Mouse (Mus musculus) c-Kit-positive CD71-negative TER-119-negative erythroid progenitor cells, embryonic 14.5 days (primary cell): ENCODE data around the gene Mmgt2.

Experiments used
- DNase-seq: peaks from one replicate; pipeline ENCODE4 v3.0.0-alpha.2; 2013; ENCODE audit warnings: low read depth

Mmgt2 gene

DNA sequence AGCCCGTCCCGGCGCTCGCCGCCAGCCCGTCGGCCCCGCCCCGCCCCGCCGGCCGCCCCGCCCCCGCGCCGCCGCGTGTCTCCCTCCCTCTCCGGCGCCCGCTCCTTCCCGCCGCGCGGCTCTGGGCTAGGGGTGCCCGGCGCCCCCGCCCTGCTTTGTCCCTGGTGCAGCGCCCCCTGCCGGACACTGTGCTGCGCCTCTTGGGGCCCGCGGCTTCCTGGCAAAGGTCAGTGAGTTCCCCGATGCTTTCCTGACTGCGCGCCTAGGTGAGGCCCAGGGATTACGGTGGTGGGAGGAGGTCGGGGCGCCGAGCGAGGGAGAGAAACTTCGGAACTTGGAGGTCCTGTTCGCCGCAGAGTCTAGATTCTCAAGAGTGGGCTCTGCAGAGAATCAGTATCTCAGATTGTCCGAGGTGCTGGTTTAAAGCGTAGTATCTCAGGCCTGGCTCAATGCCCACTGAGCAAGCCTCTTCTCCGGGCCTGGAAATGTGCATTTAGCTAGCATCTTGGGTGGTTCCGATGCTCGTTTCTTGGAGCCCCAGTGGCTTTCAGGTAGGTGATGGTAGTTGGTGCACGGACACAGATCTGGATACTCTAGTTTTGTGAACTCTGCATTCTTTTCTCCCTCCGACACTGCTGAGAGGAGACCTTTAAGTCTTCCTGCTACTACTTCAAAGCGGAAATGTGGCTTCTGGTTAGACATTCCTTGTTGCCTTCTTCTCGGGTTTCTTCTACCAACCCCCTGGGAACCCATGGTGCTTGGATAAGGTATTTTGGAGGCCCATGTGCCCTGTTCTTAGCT lies at the start of gene Mmgt2:
Gene Mmgt2 (plus strand): TSS at position 74 of the 801 bp plus-strand sequence.
- DNase-seq = peak; percentile 93

DNA sequence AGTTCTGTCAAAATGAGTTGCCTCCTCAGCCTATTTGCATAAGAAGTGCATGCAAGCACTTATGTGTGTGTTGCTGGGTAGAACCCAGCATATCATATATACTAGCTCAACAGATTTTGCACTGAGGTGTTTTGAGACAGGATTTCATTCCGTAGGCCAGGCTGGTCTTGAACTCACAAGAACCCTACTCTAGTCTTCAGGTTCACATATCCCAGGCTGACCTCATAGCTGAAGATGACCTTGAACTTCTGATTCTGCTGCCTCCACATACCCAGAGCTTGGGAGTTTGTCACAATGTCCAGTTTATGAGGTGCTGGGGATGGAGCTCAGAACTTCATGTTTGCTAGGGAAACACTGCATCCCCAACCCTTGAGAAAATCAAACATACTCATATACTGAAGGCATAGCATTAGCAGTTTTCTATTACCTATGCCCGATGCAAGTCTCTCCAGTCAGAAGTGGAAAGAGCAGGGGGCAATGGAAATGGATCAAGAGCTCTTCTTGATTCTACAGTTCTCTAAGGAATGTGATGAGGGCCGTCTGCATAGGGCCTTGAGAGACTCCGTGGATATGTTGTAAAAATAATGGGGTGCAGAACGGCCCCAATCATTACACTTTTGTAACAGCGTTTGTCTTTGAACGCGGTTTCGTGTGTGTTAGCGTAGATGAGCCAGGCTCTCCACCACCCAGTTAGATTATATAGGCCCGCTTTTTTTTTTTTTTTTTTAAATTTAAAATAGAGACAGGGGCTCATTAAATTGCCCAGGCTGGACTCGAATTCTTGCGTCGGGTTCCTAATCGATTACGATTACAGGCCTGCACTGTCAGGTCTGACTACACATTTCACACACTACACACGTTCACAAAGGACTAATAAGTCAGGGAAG lies 46.5 kb upstream of the Mmgt2 start:
- DNase-seq = no peak

DNA sequence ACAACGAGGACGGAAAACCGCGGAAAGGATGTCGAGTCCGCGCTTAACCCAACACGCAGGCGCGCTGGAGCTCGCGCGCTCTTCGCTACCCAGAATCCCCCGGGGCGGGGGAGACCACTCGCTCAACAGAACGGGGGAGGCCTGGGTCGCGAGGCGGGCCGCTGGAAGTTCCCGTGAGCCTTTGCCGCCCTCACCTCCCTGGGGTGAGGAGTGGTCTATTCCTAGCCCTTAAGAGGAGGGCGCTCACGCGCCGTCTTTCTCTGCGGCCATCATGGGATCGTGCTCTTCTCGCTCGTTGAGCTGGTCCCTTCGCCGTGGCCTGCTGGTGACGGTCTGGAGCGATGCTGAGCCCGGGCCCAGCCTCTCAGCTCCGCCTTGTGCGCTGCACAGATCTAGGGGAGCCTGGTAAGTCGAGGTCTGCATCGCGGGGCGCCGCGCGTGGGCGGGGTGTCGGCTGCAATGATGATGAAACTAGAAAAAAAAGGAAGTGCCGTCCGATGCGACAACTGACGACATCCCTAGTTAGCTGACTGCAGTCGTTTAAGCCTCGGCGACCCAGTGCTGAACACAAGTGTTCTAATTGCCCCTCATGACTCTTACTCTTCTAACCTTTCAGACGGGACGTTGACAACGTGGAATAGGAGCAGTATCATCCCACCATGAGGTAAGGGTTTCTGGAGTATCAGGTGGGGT lies 45.7 kb upstream of the Mmgt2 start:
- peak; percentile 95 for DNase-seq

DNA sequence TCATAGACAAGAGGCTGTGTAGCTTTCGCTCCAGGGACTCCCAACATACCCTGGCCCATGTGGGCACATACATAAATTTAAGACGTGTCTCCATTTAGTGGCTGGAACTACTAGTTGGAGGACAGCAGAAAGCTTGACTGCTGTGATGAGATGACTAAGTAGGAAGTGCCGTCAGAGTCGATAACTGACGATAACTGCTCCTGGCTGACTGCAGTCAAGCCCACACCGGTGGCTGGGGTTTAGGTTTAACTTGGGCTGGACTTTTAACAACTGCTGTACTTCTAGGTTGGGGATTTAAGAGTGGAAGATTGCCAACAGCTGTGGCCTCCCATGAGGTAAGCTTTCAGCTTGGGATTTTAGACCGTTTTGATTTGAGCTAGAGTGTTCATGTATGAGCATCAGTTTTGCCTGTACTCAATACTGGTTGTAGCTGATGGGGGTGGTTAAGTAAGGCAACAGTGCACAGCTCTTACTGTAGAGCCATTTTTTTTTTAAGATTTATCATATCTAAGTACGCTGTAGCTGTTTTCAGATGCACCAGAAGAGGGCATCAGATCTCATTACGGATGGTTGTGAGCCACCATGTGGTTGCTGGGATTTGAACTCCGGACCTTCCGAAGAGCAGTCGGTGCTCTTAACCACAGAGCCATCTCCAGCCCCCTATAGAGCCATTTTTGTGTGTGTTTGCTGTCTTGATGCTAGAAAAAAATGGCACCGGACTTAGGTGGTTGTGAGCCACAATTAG lies 45.0 kb upstream of the Mmgt2 start:
- no peak for DNase-seq

DNA sequence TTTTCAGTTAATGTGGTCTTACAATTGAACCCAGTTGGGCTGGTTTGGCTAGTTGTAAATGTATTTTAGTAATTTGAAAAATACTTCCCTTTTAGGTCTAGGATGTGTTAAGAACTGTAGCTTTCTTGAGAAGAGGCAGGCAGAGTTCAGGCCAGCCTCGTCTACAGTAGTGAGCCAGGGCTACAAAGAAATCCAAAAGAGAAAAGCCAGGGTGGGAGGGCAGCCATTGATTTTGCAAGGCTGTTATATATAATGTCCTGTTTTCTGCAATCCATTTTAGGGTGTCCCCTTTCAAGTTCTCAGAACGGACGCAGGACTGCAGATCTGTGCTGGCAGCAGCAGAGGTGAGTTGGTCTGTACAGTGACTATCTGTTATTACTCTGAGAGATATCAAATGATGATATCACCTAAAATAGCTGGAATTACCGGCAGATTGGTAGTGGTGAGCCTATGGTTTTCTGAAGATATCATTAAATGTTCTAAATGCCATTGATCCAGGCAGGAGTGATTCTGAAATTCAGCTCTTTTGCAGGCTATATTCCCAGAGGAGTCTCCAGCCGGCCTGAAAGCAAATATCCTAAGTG lies 44.2 kb upstream of the Mmgt2 start:
- no peak for DNase-seq

DNA sequence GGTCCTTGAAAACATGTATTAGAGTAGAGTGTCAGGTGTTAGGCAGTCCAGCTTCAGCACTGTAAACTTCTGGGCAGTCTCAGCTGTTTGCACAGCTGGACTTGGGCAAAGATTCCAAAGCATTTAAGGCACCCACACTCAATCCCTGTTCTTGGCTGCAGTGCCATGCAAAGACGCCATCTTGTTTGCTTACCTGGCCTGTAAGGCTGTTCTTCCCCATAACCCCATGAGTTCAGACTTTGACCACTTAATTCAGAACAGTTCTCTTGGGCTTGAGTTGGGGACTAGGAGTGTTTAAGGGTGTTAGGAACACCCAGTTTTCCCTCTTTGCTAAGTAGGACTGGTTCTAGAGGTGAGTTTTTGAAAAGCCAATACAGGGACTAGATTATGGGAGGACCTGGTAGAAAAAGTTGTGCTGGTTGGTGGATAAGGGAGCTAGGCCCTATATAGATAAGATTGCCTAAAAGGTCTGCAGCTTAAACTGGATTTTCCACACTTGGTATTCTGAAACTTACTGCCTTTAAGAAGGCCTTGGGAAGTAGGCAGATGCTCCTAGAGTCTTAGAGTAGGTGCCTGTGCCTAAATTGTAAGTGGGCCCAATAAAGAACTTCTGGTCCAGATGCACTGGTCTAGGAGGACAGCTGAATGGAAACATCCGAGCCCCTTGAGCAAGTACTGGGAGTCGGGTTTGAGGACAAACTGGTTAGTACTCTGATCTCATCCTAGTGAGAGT lies 43.4 kb upstream of the Mmgt2 start:
- no peak for DNase-seq

DNA sequence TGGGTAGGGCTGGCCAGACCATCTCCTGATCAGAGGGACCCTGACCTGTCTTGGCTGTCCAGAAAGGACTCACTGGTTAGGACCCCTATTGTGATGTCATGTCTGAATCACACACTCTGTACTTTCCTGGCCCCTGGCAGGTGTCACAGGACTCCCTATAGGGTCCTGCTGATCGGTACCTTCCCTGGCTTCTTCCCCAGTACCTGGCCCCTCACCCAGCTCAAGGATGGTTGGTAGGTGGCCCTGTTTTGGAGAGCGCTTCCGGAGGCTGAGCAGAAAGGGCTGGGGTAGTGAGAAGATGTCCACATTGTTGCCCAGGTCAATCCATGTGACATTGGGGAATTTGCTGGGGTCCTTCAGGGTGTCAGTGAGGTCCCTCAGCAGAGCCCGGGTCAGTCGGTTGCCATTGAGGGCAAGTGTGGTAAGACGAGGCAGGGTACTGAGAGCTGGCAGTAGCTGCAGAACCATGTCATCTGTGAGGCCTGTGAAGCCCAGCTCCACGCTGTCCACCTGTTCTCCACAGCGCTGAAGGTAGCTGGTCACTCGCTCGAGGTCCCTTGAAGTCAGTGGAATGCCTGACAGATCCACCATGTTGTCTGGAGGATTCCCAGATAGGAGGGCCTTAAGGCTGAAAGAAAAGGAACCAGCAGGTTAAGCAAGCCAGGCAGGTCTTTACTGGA lies 42.7 kb upstream of the Mmgt2 start:
- no peak for DNase-seq

DNA sequence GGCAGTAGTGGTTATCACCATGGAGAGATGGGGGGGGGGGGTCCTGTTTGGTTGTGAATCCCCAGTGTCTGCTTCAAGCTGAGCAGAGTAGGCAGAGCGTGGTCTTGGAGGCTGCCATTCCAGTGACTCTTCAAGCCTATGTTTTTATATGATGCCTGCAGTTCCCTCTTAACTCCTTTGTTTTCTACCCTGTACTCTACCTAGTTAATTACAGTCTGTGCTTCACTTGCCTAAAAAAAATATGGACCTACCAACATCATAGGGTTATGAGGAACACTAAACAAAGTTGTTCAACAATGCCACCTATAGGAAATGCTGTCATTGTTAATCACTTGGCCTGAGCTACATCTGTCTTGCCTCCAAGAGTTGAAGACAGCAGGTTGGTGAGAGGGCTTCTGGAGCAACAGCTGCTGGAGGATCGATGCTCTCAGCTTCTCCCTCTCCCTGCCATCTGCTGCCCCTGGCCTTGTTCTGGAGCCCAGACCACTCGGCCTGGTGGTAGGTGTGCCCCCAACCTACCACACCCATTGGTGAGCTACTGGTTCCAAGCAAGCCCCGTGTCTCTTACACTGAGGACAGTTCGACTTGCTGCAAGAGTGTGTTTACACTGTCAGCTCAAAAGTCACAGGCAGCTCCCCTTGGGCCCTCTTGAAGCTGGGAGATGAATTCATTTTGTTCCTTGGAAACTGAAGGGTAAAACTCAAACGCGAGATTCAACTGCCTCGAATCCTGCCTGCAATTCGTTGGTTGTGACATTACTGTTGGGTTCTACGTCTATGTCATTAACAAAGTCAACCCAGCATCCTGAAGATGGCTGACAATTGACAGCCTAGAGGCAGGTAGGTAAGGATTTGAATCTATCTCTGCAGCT lies 41.9 kb upstream of the Mmgt2 start:
- DNase-seq = no peak

DNA sequence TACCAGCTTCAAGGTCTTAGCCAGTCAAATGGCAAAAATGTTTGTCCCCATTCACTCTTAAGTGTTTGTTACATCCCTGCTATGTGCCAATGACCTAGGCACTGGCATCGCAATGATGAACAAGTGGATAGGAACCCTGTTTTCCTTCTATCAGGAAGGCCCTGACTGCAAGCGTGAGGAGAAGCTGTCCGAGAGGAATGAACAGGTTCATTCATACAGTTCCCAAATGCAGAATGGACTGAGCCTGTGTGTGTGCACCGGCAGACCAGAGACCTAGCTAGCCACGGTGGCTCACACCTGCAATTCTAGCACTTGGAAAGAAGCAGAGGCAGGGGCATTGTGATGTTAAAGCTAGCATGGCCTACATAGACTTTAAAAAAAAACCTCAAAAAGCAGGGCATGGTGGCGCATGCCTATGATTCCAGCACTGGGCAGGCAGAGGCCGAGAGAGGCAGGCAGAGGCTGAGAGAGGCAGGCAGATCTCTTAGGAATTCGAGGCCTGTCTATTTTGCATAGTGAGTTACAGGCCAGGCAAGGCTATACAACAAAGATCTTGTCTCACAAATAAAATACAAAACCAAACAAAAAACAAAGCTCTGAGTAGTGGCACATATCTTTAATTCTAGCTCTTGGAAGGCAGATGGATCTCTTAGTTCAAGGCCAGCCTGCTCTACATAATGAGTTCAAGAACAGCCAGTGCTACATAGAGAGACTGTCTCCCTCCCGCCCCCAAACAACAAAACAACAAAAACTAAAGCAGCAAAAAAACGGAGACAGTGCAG lies 41.1 kb upstream of the Mmgt2 start:
- DNase-seq = no peak

DNA sequence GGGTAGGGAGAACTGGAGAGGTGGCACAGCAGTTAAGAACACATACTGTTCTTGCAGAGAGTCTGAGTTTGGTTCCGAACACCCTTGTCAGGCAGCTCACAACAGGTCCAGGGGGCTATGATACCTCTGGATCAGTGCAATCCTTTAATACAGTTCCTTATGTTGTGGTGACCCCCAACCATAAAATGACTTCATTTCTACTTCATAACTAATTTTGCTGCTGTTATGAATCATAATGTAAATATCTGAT lies 40.6 kb upstream of the Mmgt2 start:
- no peak for DNase-seq

DNA sequence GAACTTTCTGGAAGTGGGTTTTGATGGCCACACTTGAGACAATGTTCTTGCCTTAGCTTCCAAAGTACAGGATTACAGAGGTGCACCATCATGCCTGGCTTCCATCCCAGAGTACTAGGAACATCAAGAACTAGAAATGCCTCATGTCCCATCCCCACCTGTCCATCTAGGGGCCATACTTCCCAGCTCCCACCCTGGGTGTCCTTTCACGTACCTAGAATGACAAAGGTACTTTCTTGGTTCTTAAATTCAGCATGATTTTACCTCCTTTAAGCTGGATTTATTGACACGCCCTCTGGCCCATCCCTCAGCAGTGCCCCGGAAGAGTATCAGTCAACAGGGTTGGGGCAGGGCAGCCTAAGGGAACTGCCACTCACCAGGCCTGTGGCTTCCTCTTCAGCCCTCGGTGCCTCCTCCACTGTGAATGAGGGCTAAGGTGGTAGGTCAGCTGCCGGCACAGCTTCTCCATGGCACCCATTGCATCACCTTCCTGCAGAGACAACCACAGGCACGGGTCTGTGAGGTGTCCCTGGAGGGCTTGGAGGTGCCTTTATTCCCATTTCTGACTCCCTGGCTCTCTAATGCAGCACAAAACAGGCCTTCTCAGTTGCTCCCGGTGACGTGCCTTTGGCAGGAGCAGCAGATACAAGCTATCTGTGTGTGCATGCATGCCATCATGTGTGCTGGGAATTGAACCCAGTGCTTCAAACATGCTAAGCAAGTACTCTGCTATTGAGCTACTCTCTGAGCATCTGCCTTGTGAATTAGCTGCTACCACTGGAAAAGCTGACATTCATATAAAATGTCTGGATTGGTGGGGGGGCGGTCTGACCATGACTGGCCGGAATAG lies 39.4 kb upstream of the Mmgt2 start:
- no peak for DNase-seq

DNA sequence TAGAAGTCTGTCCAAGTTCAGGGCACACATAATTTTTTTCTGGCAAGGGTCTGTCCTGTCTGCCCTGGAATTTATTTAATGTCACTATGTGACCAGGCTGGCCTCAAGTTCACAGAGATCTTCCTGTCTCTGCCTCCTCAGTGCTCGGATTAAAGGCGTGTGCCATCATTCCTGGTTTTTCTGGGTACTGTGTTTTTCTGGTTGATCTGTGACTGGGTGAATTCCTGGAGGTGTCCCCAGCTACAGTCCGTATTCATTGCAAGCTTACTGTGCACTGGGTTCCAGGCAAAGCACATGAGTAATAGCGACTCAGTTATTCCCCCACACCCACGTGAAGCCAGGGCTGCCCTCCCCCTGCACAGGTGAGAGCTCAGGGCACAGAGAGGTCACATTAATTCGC lies 38.2 kb upstream of the Mmgt2 start:
- DNase-seq = no peak

DNA sequence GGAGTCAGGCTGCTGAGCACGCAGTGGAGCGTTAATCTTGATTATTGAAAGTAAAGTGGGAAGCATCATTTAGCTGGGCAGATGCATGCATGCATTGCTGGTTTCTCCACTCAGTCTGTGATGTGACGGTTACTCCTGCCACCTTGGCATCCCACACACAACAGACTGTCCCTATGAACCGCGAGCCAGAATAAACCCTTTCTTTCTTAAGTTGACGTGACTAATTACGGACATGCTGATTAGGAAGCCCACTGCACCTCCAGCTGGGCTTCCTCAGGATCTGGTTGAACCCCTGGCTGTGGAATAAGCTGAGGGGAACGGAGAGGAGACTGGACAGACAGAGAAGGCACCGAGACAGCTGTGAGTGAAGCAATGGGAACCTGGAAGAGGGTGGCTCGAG lies 35.9 kb upstream of the Mmgt2 start:
- no peak for DNase-seq

DNA sequence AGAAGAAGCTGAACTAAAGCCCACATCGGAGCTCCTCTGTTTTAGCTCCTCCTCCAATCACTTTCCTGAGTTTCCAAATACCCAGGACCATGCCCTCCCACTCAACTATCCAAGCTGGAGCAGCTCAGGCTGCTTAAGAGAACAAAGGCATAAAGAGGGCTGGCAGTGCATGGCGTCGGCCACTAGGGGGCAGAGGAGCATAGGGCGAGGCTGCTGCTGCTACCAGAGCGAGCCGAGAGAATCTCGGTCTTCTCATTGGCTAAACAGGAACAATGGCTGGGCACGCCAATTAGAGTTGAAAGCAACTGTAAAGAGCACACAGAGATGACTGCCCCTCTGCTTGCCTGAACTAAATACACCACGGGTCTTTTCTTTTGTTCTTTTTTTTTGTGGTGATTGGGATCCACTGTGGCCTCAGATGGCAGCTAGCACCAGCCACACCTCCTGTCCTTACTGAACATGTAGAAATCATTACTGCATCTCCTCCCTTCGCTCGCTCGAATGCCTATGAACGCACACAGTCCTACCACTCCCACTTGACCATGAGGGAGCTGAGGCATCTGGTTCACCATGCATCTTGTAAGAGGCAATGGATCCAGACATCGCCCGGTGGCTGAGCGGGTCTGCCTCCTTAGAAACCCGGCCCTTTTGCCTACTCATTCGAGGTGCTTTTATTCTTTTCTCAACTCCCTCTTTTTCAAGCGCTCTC lies 34.7 kb upstream of the Mmgt2 start:
- DNase-seq = peak; percentile 89

DNA sequence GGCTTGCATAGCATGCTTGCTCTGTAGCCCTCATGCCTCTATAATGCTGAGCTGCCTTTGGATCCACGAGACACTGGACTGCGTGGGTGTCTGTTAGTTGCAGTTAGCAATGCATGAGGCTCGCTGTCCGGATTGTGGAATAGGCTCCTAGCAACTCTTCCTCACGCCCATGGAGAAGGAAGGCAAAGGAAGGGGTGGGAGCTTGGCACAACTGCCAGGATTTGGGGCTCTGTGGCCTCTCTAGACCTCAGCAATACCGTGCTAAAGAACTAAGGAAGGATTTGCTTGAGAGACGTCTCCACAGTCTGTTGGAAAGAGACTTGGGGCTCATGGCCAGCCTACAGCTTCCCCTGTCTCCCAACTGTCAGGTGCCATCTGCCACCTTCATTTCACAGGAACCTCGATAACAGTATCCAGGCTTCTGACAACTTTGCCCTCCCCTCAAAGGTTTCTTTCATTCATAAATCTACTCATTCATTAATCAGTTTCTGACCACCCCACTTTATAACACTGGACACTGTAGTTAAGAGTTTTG lies 33.5 kb upstream of the Mmgt2 start:
- DNase-seq = no peak

DNA sequence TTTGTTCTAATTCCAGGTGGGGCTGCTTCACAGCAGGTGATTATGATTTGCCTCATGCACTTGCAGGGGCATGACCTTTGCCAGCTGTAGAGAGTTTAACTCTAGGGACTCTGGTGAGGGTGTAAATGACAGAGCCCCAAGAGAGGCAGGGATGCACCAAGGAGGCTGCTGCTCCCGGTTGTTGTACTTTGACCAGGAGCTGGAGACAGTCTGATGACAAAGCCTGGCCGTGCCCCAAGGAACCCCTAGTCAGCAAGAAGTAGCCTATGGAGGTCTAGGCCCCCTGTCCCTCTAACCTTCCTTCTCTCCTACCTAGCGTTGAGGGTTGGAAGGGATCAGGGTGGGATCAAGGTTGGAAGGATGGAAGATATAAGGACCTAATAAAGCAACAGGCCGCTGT lies 33.0 kb upstream of the Mmgt2 start:
- DNase-seq = no peak

DNA sequence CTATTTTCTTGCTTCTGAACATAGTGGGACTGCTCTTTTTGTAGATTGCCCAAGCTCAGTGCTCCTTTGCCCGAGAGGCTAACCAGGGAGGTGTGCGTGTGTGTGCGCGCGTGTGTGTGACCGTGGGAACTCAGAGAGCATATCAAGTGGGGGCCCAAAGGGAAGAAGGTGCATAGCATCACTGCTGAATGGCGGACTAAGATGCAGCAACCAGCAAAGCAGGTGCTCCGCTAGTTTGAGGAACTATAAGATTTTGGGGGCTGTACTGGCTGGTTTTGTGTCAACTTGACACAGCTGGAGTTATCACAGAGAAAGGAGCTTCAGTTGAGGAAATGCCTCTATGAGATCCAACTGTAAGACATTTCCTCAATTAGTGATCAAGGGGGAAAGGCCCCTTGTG lies 27.4 kb upstream of the Mmgt2 start:
- DNase-seq = no peak
